Mouse (Mus musculus): ENCODE measurements around the gene Alkbh7. TPM values are rescaled to one million over a fixed set of nuclear protein-coding genes. Genes with fewer than 3 reads are reported as not detected.

Gene Alkbh7
- polyA plus RNA-seq (2014; fragmentation: Illumina TruSeq; extraction: RNeasy Lipid Tissue Mini Kit (QIAGEN cat#74804); ENCODE audit: low read depth, low replicate concordance): 21.7 TPM

DNA sequence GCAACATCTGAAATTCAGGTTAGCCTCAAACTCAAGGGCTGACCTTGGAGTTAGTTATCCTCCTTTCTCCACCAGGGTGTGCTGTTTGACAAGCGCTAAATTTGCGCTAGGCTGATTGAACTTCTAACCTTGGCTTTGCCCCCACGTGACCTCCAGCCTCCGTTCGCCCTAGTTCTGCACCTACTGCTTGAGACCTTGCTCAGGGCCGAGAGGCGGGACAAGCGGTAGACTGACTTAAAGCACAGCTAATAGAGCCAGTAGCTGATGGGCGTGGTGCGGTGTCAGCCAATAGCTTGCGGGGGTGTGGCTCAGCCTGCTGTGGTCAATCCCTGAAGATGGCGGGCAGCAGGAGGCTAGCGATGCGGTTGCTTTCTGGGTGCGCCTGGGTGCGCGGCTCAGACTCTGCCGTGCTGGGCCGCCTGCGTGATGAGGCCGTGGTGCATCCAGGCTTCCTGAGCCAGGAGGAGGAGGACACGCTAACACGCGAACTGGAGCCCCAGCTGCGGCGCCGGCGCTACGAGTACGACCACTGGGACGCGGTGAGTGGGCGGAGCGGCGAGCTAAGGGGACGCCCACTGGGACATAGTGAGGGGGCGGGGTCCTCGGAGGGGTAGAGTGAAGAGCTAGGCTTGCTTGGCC is at the start of gene Alkbh7:
Alkbh7 (plus strand) TSS at position 311 of the 639 bp plus-strand sequence.

DNA sequence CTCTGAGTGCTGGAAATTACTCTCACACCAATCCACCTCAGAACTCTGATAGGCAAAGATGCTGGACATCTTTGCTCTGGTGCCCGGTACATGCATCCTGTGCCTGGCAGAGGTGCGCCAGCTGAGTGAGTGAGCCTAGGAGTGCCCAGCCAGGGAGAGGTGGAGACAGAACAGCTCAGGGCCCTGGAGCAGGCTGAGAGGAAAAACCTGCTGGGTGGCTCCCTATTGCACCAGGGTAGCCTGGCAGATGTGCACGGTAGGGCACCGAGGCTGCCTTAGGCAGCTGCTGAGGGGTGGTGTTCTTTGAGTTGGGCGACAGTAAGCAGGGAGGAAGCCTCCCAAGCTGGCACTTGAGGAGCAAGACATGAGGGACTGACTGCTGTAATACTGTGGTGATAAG is 15.1 kb upstream of the Alkbh7 start, which contains the start of gene Acer1:
Acer1 (minus strand) TSS at position 114 of the 400 bp plus-strand sequence.

GRCm38 (mm10) chr17:56990115-56990746 is 6.9 kb upstream of the Alkbh7 start, which contains the start of gene Clpp:
TSS of gene Clpp (plus strand) at chr17:56990305.

GRCm38 (mm10) chr17:56999968-57000609 is 3.0 kb downstream of the Alkbh7 start, which contains the start of gene Pspn:
TSS of gene Pspn (minus strand) at chr17:57000018.

GRCm38 (mm10) chr17:57011236-57012141 is 14.3 kb downstream of the Alkbh7 start, which contains the start of the genes Gtf2f1 and Gm17949:
TSS of gene Gtf2f1 (minus strand) at chr17:57011288.
TSS of gene Gm17949 (plus strand) at chr17:57011469.

GRCm38 (mm10) chr17:57030931-57031660 is 34.0 kb downstream of the Alkbh7 start, which contains the start of gene Khsrp:
TSS of gene Khsrp (minus strand) at chr17:57031522.

GRCm38 (mm10) chr17:57041554-57041953 is 44.4 kb downstream of the Alkbh7 start, which contains the start of gene Slc25a41:
TSS of gene Slc25a41 (minus strand) at chr17:57041654.

Other genes with a start within 250 kb of the Alkbh7 start
- 3.1 TPM for gene Nrtn, start 239.8 kb upstream of the Alkbh7 start, polyA plus RNA-seq (2014; fragmentation: Illumina TruSeq; extraction: RNeasy Lipid Tissue Mini Kit (QIAGEN cat#74804); ENCODE audit: low read depth, low replicate concordance)
- 27.7 TPM for gene Dus3l, start 232.6 kb upstream of the Alkbh7 start, polyA plus RNA-seq (2014; fragmentation: Illumina TruSeq; extraction: RNeasy Lipid Tissue Mini Kit (QIAGEN cat#74804); ENCODE audit: low read depth, low replicate concordance)
- 3.3 TPM for gene Prr22, start 227.1 kb upstream of the Alkbh7 start, polyA plus RNA-seq (2014; fragmentation: Illumina TruSeq; extraction: RNeasy Lipid Tissue Mini Kit (QIAGEN cat#74804); ENCODE audit: low read depth, low replicate concordance)
- 12.6 TPM for gene Rfx2, start 166.3 kb upstream of the Alkbh7 start, polyA plus RNA-seq (2014; fragmentation: Illumina TruSeq; extraction: RNeasy Lipid Tissue Mini Kit (QIAGEN cat#74804); ENCODE audit: low read depth, low replicate concordance)
- 4.8 TPM for gene Acsbg2, start 122.9 kb upstream of the Alkbh7 start, polyA plus RNA-seq (2014; fragmentation: Illumina TruSeq; extraction: RNeasy Lipid Tissue Mini Kit (QIAGEN cat#74804); ENCODE audit: low read depth, low replicate concordance)
- 1.8 TPM for gene 1700061G19Rik, start 121.9 kb upstream of the Alkbh7 start, polyA plus RNA-seq (2014; fragmentation: Illumina TruSeq; extraction: RNeasy Lipid Tissue Mini Kit (QIAGEN cat#74804); ENCODE audit: low read depth, low replicate concordance)
- gene Mllt1, start 61.9 kb upstream of the Alkbh7 start, polyA plus RNA-seq (2014; fragmentation: Illumina TruSeq; extraction: RNeasy Lipid Tissue Mini Kit (QIAGEN cat#74804); ENCODE audit: low read depth, low replicate concordance): 23.0 TPM
- gene Acer1, start 15.2 kb upstream of the Alkbh7 start, polyA plus RNA-seq (2014; fragmentation: Illumina TruSeq; extraction: RNeasy Lipid Tissue Mini Kit (QIAGEN cat#74804); ENCODE audit: low read depth, low replicate concordance): not detected
- gene Clpp, start 7.0 kb upstream of the Alkbh7 start, polyA plus RNA-seq (2014; fragmentation: Illumina TruSeq; extraction: RNeasy Lipid Tissue Mini Kit (QIAGEN cat#74804); ENCODE audit: low read depth, low replicate concordance): 74.2 TPM
- gene Pspn, start 2.7 kb downstream of the Alkbh7 start, polyA plus RNA-seq (2014; fragmentation: Illumina TruSeq; extraction: RNeasy Lipid Tissue Mini Kit (QIAGEN cat#74804); ENCODE audit: low read depth, low replicate concordance): not detected
- gene Gtf2f1, start 13.9 kb downstream of the Alkbh7 start, polyA plus RNA-seq (2014; fragmentation: Illumina TruSeq; extraction: RNeasy Lipid Tissue Mini Kit (QIAGEN cat#74804); ENCODE audit: low read depth, low replicate concordance): 54.6 TPM
- gene Gm17949, start 14.1 kb downstream of the Alkbh7 start, polyA plus RNA-seq (2014; fragmentation: Illumina TruSeq; extraction: RNeasy Lipid Tissue Mini Kit (QIAGEN cat#74804); ENCODE audit: low read depth, low replicate concordance): 0.53 TPM
- gene Khsrp, start 34.2 kb downstream of the Alkbh7 start, polyA plus RNA-seq (2014; fragmentation: Illumina TruSeq; extraction: RNeasy Lipid Tissue Mini Kit (QIAGEN cat#74804); ENCODE audit: low read depth, low replicate concordance): 48.9 TPM
- 0.43 TPM for gene Slc25a41, start 44.3 kb downstream of the Alkbh7 start, polyA plus RNA-seq (2014; fragmentation: Illumina TruSeq; extraction: RNeasy Lipid Tissue Mini Kit (QIAGEN cat#74804); ENCODE audit: low read depth, low replicate concordance)
- gene Crb3, start 61.8 kb downstream of the Alkbh7 start, polyA plus RNA-seq (2014; fragmentation: Illumina TruSeq; extraction: RNeasy Lipid Tissue Mini Kit (QIAGEN cat#74804); ENCODE audit: low read depth, low replicate concordance): 30.2 TPM
- 57.3 TPM for gene Slc25a23, start 62.5 kb downstream of the Alkbh7 start, polyA plus RNA-seq (2014; fragmentation: Illumina TruSeq; extraction: RNeasy Lipid Tissue Mini Kit (QIAGEN cat#74804); ENCODE audit: low read depth, low replicate concordance)
- 4.7 TPM for gene Dennd1c, start 81.2 kb downstream of the Alkbh7 start, polyA plus RNA-seq (2014; fragmentation: Illumina TruSeq; extraction: RNeasy Lipid Tissue Mini Kit (QIAGEN cat#74804); ENCODE audit: low read depth, low replicate concordance)
- gene Tubb4a, start 90.4 kb downstream of the Alkbh7 start, polyA plus RNA-seq (2014; fragmentation: Illumina TruSeq; extraction: RNeasy Lipid Tissue Mini Kit (QIAGEN cat#74804); ENCODE audit: low read depth, low replicate concordance): 2.8 TPM
- gene Tnfsf9, start 108.0 kb downstream of the Alkbh7 start, polyA plus RNA-seq (2014; fragmentation: Illumina TruSeq; extraction: RNeasy Lipid Tissue Mini Kit (QIAGEN cat#74804); ENCODE audit: low read depth, low replicate concordance): not detected
- gene Cd70, start 152.4 kb downstream of the Alkbh7 start, polyA plus RNA-seq (2014; fragmentation: Illumina TruSeq; extraction: RNeasy Lipid Tissue Mini Kit (QIAGEN cat#74804); ENCODE audit: low read depth, low replicate concordance): not detected
- gene Tnfsf14, start 196.8 kb downstream of the Alkbh7 start, polyA plus RNA-seq (2014; fragmentation: Illumina TruSeq; extraction: RNeasy Lipid Tissue Mini Kit (QIAGEN cat#74804); ENCODE audit: low read depth, low replicate concordance): 0.69 TPM
- 356 TPM for gene C3, start 230.8 kb downstream of the Alkbh7 start, polyA plus RNA-seq (2014; fragmentation: Illumina TruSeq; extraction: RNeasy Lipid Tissue Mini Kit (QIAGEN cat#74804); ENCODE audit: low read depth, low replicate concordance)

Data from adipose tissue, adult 10 weeks (tissue).